Mouse (Mus musculus) liver, postnatal 0 days (tissue): Measurements from ENCODE around the gene Fosl1. TPM values are rescaled to one million over a fixed set of nuclear protein-coding genes. Genes with fewer than 3 reads are reported as not detected.

Experiments used
- ATAC-seq: fragments of 200-750 bp; cut with Nextera tagmentation; 2 replicates; pipeline ENCODE4 v1.8.0; 2017; ENCODE audit warnings: mild to moderate bottlenecking, moderate library complexity
- DNase-seq: peaks from one replicate; pipeline ENCODE4 v3.0.0-alpha.2; 2016
- H3K27ac ChIP-seq: fragments of 300-500 bp; sonication (generic); 2 replicates; pipeline ENCODE4 v1.5.1; 2014; ENCODE audit warnings: antibody characterized with exemption, moderate library complexity, mild to moderate bottlenecking, low read depth
- H3K27me3 ChIP-seq: fragments of 300-500 bp; sonication (generic); 2 replicates; pipeline ENCODE4 v1.6.1; 2014; ENCODE audit warnings: low read length, control low read depth, mixed read lengths; ENCODE audit not compliant: insufficient read depth
- H3K36me3 ChIP-seq: fragments of 300-500 bp; sonication (generic); replicated peaks from 2 replicates; pipeline ENCODE4 v1.6.1; 2014; ENCODE audit warnings: mild to moderate bottlenecking, control low read depth, low read length, moderate library complexity, mixed read lengths; ENCODE audit not compliant: insufficient read depth
- H3K4me1 ChIP-seq: fragments of 300-500 bp; sonication (generic); 2 replicates; pipeline ENCODE4 v1.6.1; 2014; ENCODE audit warnings: antibody characterized with exemption, mild to moderate bottlenecking, control low read depth; ENCODE audit not compliant: insufficient read depth
- H3K4me2 ChIP-seq: fragments of 300-500 bp; sonication (generic); 2 replicates; pipeline ENCODE4 v1.6.1; 2014; ENCODE audit warnings: low read depth, mild to moderate bottlenecking, low read length, moderate library complexity, mixed read lengths
- H3K4me3 ChIP-seq: fragments of 300-500 bp; sonication (generic); 2 replicates; pipeline ENCODE4 v1.5.1; 2014; ENCODE audit warnings: low read depth, low read length
- H3K9ac ChIP-seq: fragments of 300-500 bp; sonication (generic); replicated peaks from 2 replicates; pipeline ENCODE4 v1.6.1; 2014; ENCODE audit warnings: mild to moderate bottlenecking, moderate library complexity
- H3K9me3 ChIP-seq: fragments of 300-500 bp; sonication (generic); 2 replicates; pipeline ENCODE4 v1.6.1; 2016; ENCODE audit warnings: mild to moderate bottlenecking, control low read depth, low read length, mixed read lengths
- CTCF ChIP-seq: sonication (generic); IDR thresholded peaks from 2 replicates; pipeline ENCODE4 v1.5.1; 2016; ENCODE audit warnings: antibody characterized with exemption, low read depth
- EP300 ChIP-seq: IDR thresholded peaks from 2 replicates; pipeline ENCODE4 v1.6.1; 2016; ENCODE audit warnings: antibody characterized with exemption, low read depth, mild to moderate bottlenecking
- WGBS: fragments of 180-500 bp; shearing (Covaris S2); extraction: QIAGEN DNeasy Blood & Tissue Kit; methylation state at CpG from one replicate; pipeline ENCODE4 v1.1.7; 2014; ENCODE audit not compliant: insufficient replicate concordance; 5-methylcytosine and 5-hydroxymethylcytosine counted together
- polyA plus RNA-seq: library from polyadenylated mRNA; unstranded; fragments of >200 nt; fragmentation: Nextera tagmentation; extraction: Ambion mirVana; gene quantifications from 2 replicates; pipeline ENCODE4 v1.2.1, GENCODE M21; 2015

The Fosl1 gene
- polyA plus RNA-seq, 1 experiment from 2014 or later = not detected

GRCm38 (mm10) chr19:5473720-5474119 lies 26.4 kb downstream of the Fosl1 start, which contains the start of gene Efemp2:
Gene Efemp2, plus strand, starts transcription at chr19:5473954.
- Histone ChIP-seq H3K27me3 (peaks cover 23% of the 10 kb centered on the region), H3K27ac (peak within 1 kb of the TSS; percentile 12; the same call in 1 of the 2 replicates), H3K9ac (peak within 1 kb of the TSS; percentile 49), H3K36me3 (no peaks in the 10 kb centered on the region), H3K4me3 (peak within 1 kb of the TSS; percentile 45), H3K9me3 (no peaks in the 10 kb centered on the region), H3K4me1 (0 out of 2 replicates have a peak, but pooled peaks cover 3% of the 10 kb centered on the region), H3K4me2 (peak within 1 kb of the TSS; percentile 78)
- peak; percentile 71 for DNase-seq
- ATAC-seq = peak; percentile 61
- WGBS = 5% methylated on average over 22 of the region's 22 CpGs
- no peak for TF ChIP-seq EP300
- no peak for TF ChIP-seq CTCF

GRCm38 (mm10) chr19:5474281-5475068 lies 27.1 kb downstream of the Fosl1 start:
- 0 out of 2 replicates have a peak, but pooled peaks cover 3% of the 10 kb centered on the region for H3K4me1 ChIP-seq
- 3% methylated on average over 28 of the region's 68 CpGs for WGBS
- ATAC-seq = peak; percentile 59

GRCm38 (mm10) chr19:5475069-5475714 lies 27.8 kb downstream of the Fosl1 start:
- WGBS = 41% methylated on average over 13 of the region's 13 CpGs
- Histone ChIP-seq H3K4me1 (0 out of 2 replicates have a peak, but pooled peaks cover 3% of the 10 kb centered on the region), H3K27me3 (peaks cover 23% of the 10 kb centered on the region), H3K9me3 (no peaks in the 10 kb centered on the region), H3K4me3 (peak overlapping the region; percentile 45), H3K36me3 (no peaks in the 10 kb centered on the region), H3K4me2 (peak overlapping the region; percentile 78), H3K27ac (0 out of 2 replicates have a peak overlapping the region, but pooled peaks have one; percentile 12), H3K9ac (peak overlapping the region; percentile 49)
- DNase-seq (no peak), ATAC-seq (peak; percentile 9; the same call in 1 of the 2 replicates)
- TF ChIP-seq EP300 (no peak), CTCF (no peak)

More at GRCm38 (mm10) chr19:5474281-5475068, 27.1 kb downstream of the Fosl1 start:
- Histone ChIP-seq H3K9me3 (no peaks in the 10 kb centered on the region), H3K27me3 (peaks cover 23% of the 10 kb centered on the region), H3K27ac (peak overlapping the region; percentile 12; the same call in 1 of the 2 replicates), H3K9ac (peak overlapping the region; percentile 49), H3K36me3 (no peaks in the 10 kb centered on the region), H3K4me3 (peak overlapping the region; percentile 45), H3K4me2 (peak overlapping the region; percentile 78)
- peak; percentile 35 for DNase-seq
- TF ChIP-seq EP300 (no peak), CTCF (no peak)

- WGBS = 73% methylated on average over 10 of the region's 10 CpGs
- Histone ChIP-seq H3K9me3 (no peaks in the 10 kb centered on the region), H3K27ac (no peak overlapping the region), H3K27me3 (peaks cover 23% of the 10 kb centered on the region), H3K4me3 (no peak overlapping the region), H3K36me3 (no peaks in the 10 kb centered on the region), H3K4me1 (0 out of 2 replicates have a peak, but pooled peaks cover 3% of the 10 kb centered on the region), H3K9ac (no peak overlapping the region), H3K4me2 (no peak overlapping the region)
- ATAC-seq = no peak
- TF ChIP-seq CTCF (no peak), EP300 (no peak)
- DNase-seq = no peak
Observed at GRCm38 (mm10) chr19:5477004-5477667, 29.8 kb downstream of the Fosl1 start.

- H3K4me2 ChIP-seq = no peak overlapping the region
- 0 out of 2 replicates have a peak, but pooled peaks cover 3% of the 10 kb centered on the region for H3K4me1 ChIP-seq
- DNase-seq (no peak), ATAC-seq (no peak)
- H3K9ac ChIP-seq = no peak overlapping the region
- peaks cover 23% of the 10 kb centered on the region for H3K27me3 ChIP-seq
- H3K27ac ChIP-seq = no peak overlapping the region
- no peak for TF ChIP-seq EP300
- TF ChIP-seq CTCF = no peak
- H3K4me3 ChIP-seq = no peak overlapping the region
- no peaks in the 10 kb centered on the region for H3K9me3 ChIP-seq
- 86% methylated on average over 18 of the region's 18 CpGs for WGBS
- peaks cover 2% of the 10 kb centered on the region; the same call in 1 of the 2 replicates for H3K36me3 ChIP-seq
Observed at GRCm38 (mm10) chr19:5477668-5478300, 30.4 kb downstream of the Fosl1 start.
